Comparison of ENCODE assay signal across 32 mouse cellular contexts in genomic region chr14:7907058-7907457, GRCm38 (mm10). TPM values are rescaled to one million over a fixed set of nuclear protein-coding genes. Genes with fewer than 3 reads are reported as not detected.
DNase-seq lines count a peak whose midpoint lies in the region; ATAC-seq and TF ChIP-seq lines count a peak whose summit lies in the region.
"Had no signal": no experiment of that assay in that cellular context is flagged by ENCODE, and none has a peak within 500 bp of the region (broad histone marks: within the 10 kb centered on the region; RNA-seq: fewer than 3 reads in every experiment).

No protein-coding gene starts in this region.

- H3K9me3 ChIP-seq in heart, embryonic 11.5 days (replicated peaks; ENCODE audit: control insufficient read depth, low read length) = no peaks in the 10 kb centered on the region
- H3K9me3 ChIP-seq in midbrain, embryonic 11.5 days (ENCODE audit: control insufficient read depth, low read length) = no peaks in the 10 kb centered on the region
- H3K9me3 ChIP-seq in midbrain, embryonic 10.5 days (replicated peaks) = no peaks in the 10 kb centered on the region
- H3K9me3 ChIP-seq in G1E (replicated peaks) = no peaks in the 10 kb centered on the region
- H3K9me3 ChIP-seq: embryonic facial prominence, embryonic 12.5 days; forebrain, embryonic 12.5 days; forebrain, embryonic 15.5 days; heart, embryonic 13.5 days had no signal

- whole genome bisulfite sequencing in heart, embryonic 11.5 days (ENCODE audit: insufficient replicate concordance) = 84% methylated on average over 11 of the region's 11 CpGs
- WGBS in midbrain, embryonic 11.5 days = 82% methylated on average over 11 of the region's 11 CpGs
- 91% methylated on average over 11 of the region's 11 CpGs for WGBS in midbrain, embryonic 10.5 days

- H3K27me3 ChIP-seq in heart, embryonic 11.5 days (ENCODE audit: control insufficient read depth, insufficient read depth, low read length) = no peaks in the 10 kb centered on the region
- H3K27me3 ChIP-seq in midbrain, embryonic 11.5 days (ENCODE audit: control insufficient read depth, insufficient read depth, low read length) = no peaks in the 10 kb centered on the region
- H3K27me3 ChIP-seq in midbrain, embryonic 10.5 days (ENCODE audit: low read depth, poor library complexity, severe bottlenecking) = no peaks in the 10 kb centered on the region
- no peaks in the 10 kb centered on the region for H3K27me3 ChIP-seq in G1E (ENCODE audit: insufficient read depth, low read length)
- H3K27me3 ChIP-seq: CH12.LX; embryonic facial prominence, embryonic 12.5 days; forebrain, embryonic 12.5 days; forebrain, embryonic 15.5 days; heart, embryonic 13.5 days had no signal

- no peak for TF ChIP-seq CTCF in G1E (IDR thresholded peaks at IDR 0.05; ENCODE audit: low read depth, low read length)

- H3K4me3 ChIP-seq in heart, embryonic 11.5 days (ENCODE audit: low read depth, low read length) = no peak overlapping the region
- H3K4me3 ChIP-seq in midbrain, embryonic 11.5 days (ENCODE audit: low read depth, low read length) = no peak overlapping the region
- no peak overlapping the region for H3K4me3 ChIP-seq in midbrain, embryonic 10.5 days
- H3K4me3 ChIP-seq in G1E (ENCODE audit: low read depth, low read length) = no peak overlapping the region; the same call in 1 of the 2 replicates
- H3K4me3 ChIP-seq: embryonic facial prominence, embryonic 12.5 days; erythroblast, embryonic 14.5 days; forebrain, embryonic 12.5 days; forebrain, embryonic 15.5 days; heart, embryonic 13.5 days had no signal

- no peak for ATAC-seq in heart, embryonic 11.5 days (replicated peaks; ENCODE audit: insufficient number of reproducible peaks, low FRiP score, low TSS enrichment)
- no peak for ATAC-seq in midbrain, embryonic 11.5 days (ENCODE audit: low FRiP score)
- ATAC-seq in G1E (ENCODE audit: extremely low read depth, insufficient number of reproducible peaks, low FRiP score, poor library complexity, severe bottlenecking) = peak; percentile 28; the same call in 1 of the 2 replicates
- ATAC-seq: activated CD4-positive, CD25-positive, alpha-beta regulatory T cell, adult 4 months; forebrain, embryonic 15.5 days; hindbrain, postnatal 0 days; inflammation-experienced regulatory T-cells, adult 6 months; intestine, embryonic 16.5 days had no signal

- H3K4me1 ChIP-seq in heart, embryonic 11.5 days (ENCODE audit: control insufficient read depth, insufficient read depth, low read length) = no peaks in the 10 kb centered on the region
- no peaks in the 10 kb centered on the region for H3K4me1 ChIP-seq in midbrain, embryonic 11.5 days (ENCODE audit: control insufficient read depth, insufficient read depth, low read length)
- no peaks in the 10 kb centered on the region for H3K4me1 ChIP-seq in midbrain, embryonic 10.5 days
- peaks cover 57% of the 10 kb centered on the region for H3K4me1 ChIP-seq in G1E (ENCODE audit: insufficient read depth, low read depth, low read length)
- H3K4me1 ChIP-seq: embryonic facial prominence, embryonic 12.5 days; forebrain, embryonic 12.5 days; forebrain, embryonic 15.5 days had no signal

- no peak overlapping the region for H3K27ac ChIP-seq in heart, embryonic 11.5 days (ENCODE audit: low read depth, low read length)
- H3K27ac ChIP-seq in midbrain, embryonic 11.5 days (ENCODE audit: low read depth, low read length) = no peak overlapping the region
- H3K27ac ChIP-seq in midbrain, embryonic 10.5 days (replicated peaks) = no peak overlapping the region
- H3K27ac ChIP-seq: embryonic facial prominence, embryonic 12.5 days; forebrain, embryonic 12.5 days; forebrain, embryonic 15.5 days; heart, embryonic 13.5 days; hindbrain, embryonic 14.5 days; hindbrain, postnatal 0 days had no signal

- DNase-seq in heart, adult 11 months = peak; percentile 85
- DNase-seq in midbrain, embryonic 11.5 days (ENCODE audit: low spot score, missing footprints) = peak; percentile 37
- no peak for DNase-seq in midbrain, embryonic 10.5 days (ENCODE audit: low spot score)
- DNase-seq in G1E (ENCODE audit: low spot score) = no peak
- DNase-seq in thymus, postnatal 0 days (ENCODE audit: low spot score) = no peak
- DNase-seq in spleen, adult 12 weeks (ENCODE audit: low spot score) = no peak
- DNase-seq: adrenal gland, postnatal 10 days; adrenal gland, postnatal 36 days; B cell, adult 2 months; cerebellum, adult 18-20 months; cerebellum, adult 9-10 months; cerebellum, postnatal 14 days; heart, adult 18-20 months; heart, postnatal 14 days; heart, postnatal 4 days had no signal

- peaks cover 11% of the 10 kb centered on the region; the same call in 1 of the 2 replicates for H3K36me3 ChIP-seq in heart, embryonic 11.5 days (ENCODE audit: control insufficient read depth, insufficient read depth, low read length)
- 0 out of 2 replicates have a peak, but pooled peaks cover 3% of the 10 kb centered on the region for H3K36me3 ChIP-seq in midbrain, embryonic 11.5 days (ENCODE audit: control insufficient read depth, insufficient read depth, low read length)
- H3K36me3 ChIP-seq in midbrain, embryonic 10.5 days = peaks cover 71% of the 10 kb centered on the region
- peaks cover 2% of the 10 kb centered on the region for H3K36me3 ChIP-seq in G1E (replicated peaks)

- no peak overlapping the region for H3K4me2 ChIP-seq in heart, embryonic 11.5 days
- no peak overlapping the region for H3K4me2 ChIP-seq in midbrain, embryonic 11.5 days
- H3K4me2 ChIP-seq: embryonic facial prominence, embryonic 12.5 days; forebrain, embryonic 12.5 days; forebrain, embryonic 15.5 days; heart, embryonic 13.5 days; hindbrain, embryonic 14.5 days had no signal

- H3K9ac ChIP-seq in heart, embryonic 11.5 days (ENCODE audit: low read depth, low read length) = no peak overlapping the region
- H3K9ac ChIP-seq in midbrain, embryonic 11.5 days (ENCODE audit: low read length) = no peak overlapping the region
- H3K9ac ChIP-seq: embryonic facial prominence, embryonic 12.5 days; forebrain, embryonic 12.5 days; forebrain, embryonic 15.5 days; heart, embryonic 13.5 days; hindbrain, embryonic 14.5 days had no signal

RNA-seq across cellular contexts. Expression of gene Gm45521, which starts 50.0 kb away (rescaled TPM):
- 0.33 TPM in 1 of 2 replicates, not detected in the other for polyA plus RNA-seq in heart, embryonic 11.5 days (2014; fragmentation: Nextera tagmentation; extraction: Ambion mirVana)
- polyA plus RNA-seq in midbrain, embryonic 11.5 days (2014; fragmentation: Nextera tagmentation; extraction: Ambion mirVana) = 0.36 TPM in 1 of 2 replicates, not detected in the other
- 0.37 and 0.48 TPM in 2 replicates for polyA plus RNA-seq in midbrain, embryonic 10.5 days (2016; fragmentation: Nextera tagmentation; extraction: Ambion mirVana)
- total RNA-seq in G1E (2014; fragmentation: Nextera tagmentation) (not detected in 2 replicates), G1E (2017) (not detected in 2 replicates)
- polyA plus RNA-seq in G1E (2012) = not detected in 2 replicates
- not detected in 2 replicates for polyA plus RNA-seq in thymus, postnatal 0 days (2015; fragmentation: Nextera tagmentation; extraction: Ambion mirVana)
- total RNA-seq: adrenal gland, postnatal 10 days; adrenal gland, postnatal 36 days; CH12.LX; gastrocnemius, adult 8-10 months; gastrocnemius, postnatal 4 days; heart, adult 18-20 months; heart, postnatal 14 days; heart, postnatal 4 days; hindbrain, postnatal 0 days; MEL had no signal
- polyA plus RNA-seq: activated CD4-positive, CD25-positive, alpha-beta regulatory T cell, adult 4 months; embryonic facial prominence, embryonic 12.5 days; erythroblast, embryonic 14.5 days; forebrain, embryonic 12.5 days; forebrain, embryonic 15.5 days; heart, embryonic 13.5 days; heart, embryonic 16.5 days; hindbrain, embryonic 11.5 days; inflammation-experienced regulatory T-cells, adult 6 months; intestine, embryonic 16.5 days had no signal

Comparison
In these comparisons a context has a peak if more than half of its experiments do, and no peak if none do; other contexts are left out.
1. DNase-seq: peak in heart, adult 11 months (single experiment) and midbrain, embryonic 11.5 days (single experiment); none in midbrain, embryonic 10.5 days (single experiment), G1E (single experiment), thymus, postnatal 0 days (single experiment) and spleen, adult 12 weeks (single experiment).